Comparison of ENCODE assay signal across 15 mouse cellular contexts in genomic region chr4:127400165-127401145, GRCm38 (mm10). TPM values are rescaled to one million over a fixed set of nuclear protein-coding genes. Genes with fewer than 3 reads are reported as not detected.
DNase-seq lines count a peak whose midpoint lies in the region; ATAC-seq lines count a peak whose summit lies in the region.
"Had no signal": no experiment of that assay in that cellular context is flagged by ENCODE, and none has a peak within 500 bp of the region (broad histone marks: within the 10 kb centered on the region; RNA-seq: fewer than 3 reads in every experiment).

No protein-coding gene starts in this region.

- no peaks in the 10 kb centered on the region for H3K4me1 ChIP-seq in embryonic facial prominence, embryonic 15.5 days
- no peaks in the 10 kb centered on the region for H3K4me1 ChIP-seq in embryonic facial prominence, embryonic 10.5 days
- H3K4me1 ChIP-seq in neural tube, embryonic 15.5 days = peaks cover 20% of the 10 kb centered on the region; the same call in 1 of the 2 replicates
- H3K4me1 ChIP-seq: forebrain, embryonic 13.5 days; heart, embryonic 13.5 days had no signal

- no peaks in the 10 kb centered on the region for H3K27me3 ChIP-seq in embryonic facial prominence, embryonic 15.5 days
- no peaks in the 10 kb centered on the region for H3K27me3 ChIP-seq in embryonic facial prominence, embryonic 10.5 days (replicated peaks; ENCODE audit: low read depth, poor library complexity, severe bottlenecking)
- H3K27me3 ChIP-seq in neural tube, embryonic 15.5 days (replicated peaks) = no peaks in the 10 kb centered on the region
- H3K27me3 ChIP-seq: forebrain, embryonic 13.5 days had no signal

- no peak overlapping the region for H3K4me3 ChIP-seq in embryonic facial prominence, embryonic 15.5 days (replicated peaks)
- H3K4me3 ChIP-seq in embryonic facial prominence, embryonic 10.5 days = no peak overlapping the region
- H3K4me3 ChIP-seq in neural tube, embryonic 15.5 days (replicated peaks) = no peak overlapping the region
- H3K4me3 ChIP-seq: forebrain, embryonic 13.5 days; heart, embryonic 13.5 days had no signal

- WGBS in embryonic facial prominence, embryonic 15.5 days = 60% methylated on average over 11 of the region's 11 CpGs
- 68% methylated on average over 11 of the region's 11 CpGs for WGBS in embryonic facial prominence, embryonic 10.5 days
- 67% methylated on average over 11 of the region's 11 CpGs for WGBS in neural tube, embryonic 15.5 days

- no peak overlapping the region for H3K27ac ChIP-seq in embryonic facial prominence, embryonic 15.5 days (replicated peaks)
- H3K27ac ChIP-seq in embryonic facial prominence, embryonic 10.5 days (replicated peaks) = no peak overlapping the region
- H3K27ac ChIP-seq in neural tube, embryonic 15.5 days (replicated peaks) = 0 out of 2 replicates have a peak overlapping the region, but pooled peaks have one; percentile 13
- H3K27ac ChIP-seq: forebrain, embryonic 13.5 days; heart, embryonic 13.5 days had no signal

- H3K4me2 ChIP-seq in embryonic facial prominence, embryonic 15.5 days (replicated peaks) = no peak overlapping the region
- H3K4me2 ChIP-seq in neural tube, embryonic 15.5 days = no peak overlapping the region
- H3K4me2 ChIP-seq: forebrain, embryonic 13.5 days; heart, embryonic 13.5 days had no signal

- no peaks in the 10 kb centered on the region for H3K36me3 ChIP-seq in embryonic facial prominence, embryonic 15.5 days
- H3K36me3 ChIP-seq in embryonic facial prominence, embryonic 10.5 days (replicated peaks) = no peaks in the 10 kb centered on the region
- H3K36me3 ChIP-seq in neural tube, embryonic 15.5 days = no peaks in the 10 kb centered on the region
- H3K36me3 ChIP-seq: G1E; heart, embryonic 13.5 days had no signal

- no peaks in the 10 kb centered on the region for H3K9me3 ChIP-seq in embryonic facial prominence, embryonic 15.5 days (replicated peaks)
- no peaks in the 10 kb centered on the region for H3K9me3 ChIP-seq in embryonic facial prominence, embryonic 10.5 days
- H3K9me3 ChIP-seq in neural tube, embryonic 15.5 days (replicated peaks) = no peaks in the 10 kb centered on the region
- H3K9me3 ChIP-seq: forebrain, embryonic 13.5 days; heart, embryonic 13.5 days had no signal

- no peak overlapping the region for H3K9ac ChIP-seq in embryonic facial prominence, embryonic 15.5 days
- no peak overlapping the region for H3K9ac ChIP-seq in neural tube, embryonic 15.5 days (replicated peaks)
- H3K9ac ChIP-seq: forebrain, embryonic 13.5 days; heart, embryonic 13.5 days had no signal

- no peak for DNase-seq in embryonic facial prominence, embryonic 10.5 days (ENCODE audit: low spot score)
- peak; percentile 6 to 15 for DNase-seq in left cerebral cortex, adult 18-20 months (ENCODE audit: low spot score in 2 of 2)
- DNase-seq in left cerebral cortex, adult 11 months (ENCODE audit: low spot score) = no peak
- DNase-seq in cerebellum, adult 18-20 months = peak; percentile 79 to 80
- DNase-seq in kidney, postnatal 36 days = no peak
- DNase-seq in kidney, postnatal 25 days = no peak
- DNase-seq: adrenal gland, postnatal 10 days; embryo, embryonic 11 days; right cerebral cortex, postnatal 4 days had no signal

- peak; percentile 29; the same call in 1 of the 2 replicates for ATAC-seq in embryonic facial prominence, embryonic 15.5 days (ENCODE audit: insufficient number of reproducible peaks, low FRiP score, low TSS enrichment, low read depth)
- ATAC-seq in neural tube, embryonic 15.5 days (ENCODE audit: low FRiP score) = no peak; the same call in 1 of the 2 replicates
- ATAC-seq: forebrain, embryonic 13.5 days; midbrain, embryonic 16.5 days had no signal

RNA-seq across cellular contexts. Expression of gene Gjb5, which starts 42.5 kb away (rescaled TPM):
- polyA plus RNA-seq in embryonic facial prominence, embryonic 15.5 days (2015; fragmentation: Nextera tagmentation; extraction: Ambion mirVana) = 2.3 and 3.4 TPM in 2 replicates
- polyA plus RNA-seq in embryonic facial prominence, embryonic 10.5 days (2016; fragmentation: Nextera tagmentation; extraction: Ambion mirVana) = 1.2 and 1.7 TPM in 2 replicates
- not detected for total RNA-seq in left cerebral cortex, adult 18-20 months (2021)
- 0.41 and 0.49 TPM in 2 replicates for polyA plus RNA-seq in neural tube, embryonic 15.5 days (2015; fragmentation: Nextera tagmentation; extraction: Ambion mirVana)
- polyA plus RNA-seq: forebrain, embryonic 13.5 days; G1E had no signal

RNA-seq across cellular contexts. Expression of gene Gjb4, which starts 46.6 kb away (rescaled TPM):
- 4.4 and 5.3 TPM in 2 replicates for polyA plus RNA-seq in embryonic facial prominence, embryonic 15.5 days (2015; fragmentation: Nextera tagmentation; extraction: Ambion mirVana)
- polyA plus RNA-seq in embryonic facial prominence, embryonic 10.5 days (2016; fragmentation: Nextera tagmentation; extraction: Ambion mirVana) = not detected in 2 replicates
- not detected for total RNA-seq in left cerebral cortex, adult 18-20 months (2021)
- 0.13 TPM in 1 of 2 replicates, not detected in the other for polyA plus RNA-seq in neural tube, embryonic 15.5 days (2015; fragmentation: Nextera tagmentation; extraction: Ambion mirVana)
- total RNA-seq: adrenal gland, postnatal 10 days had no signal
- polyA plus RNA-seq: forebrain, embryonic 13.5 days; G1E had no signal

Comparison
In these comparisons a context has a peak if more than half of its experiments do, and no peak if none do; other contexts are left out.
1. DNase-seq: peak in left cerebral cortex, adult 18-20 months (2 of 2) and cerebellum, adult 18-20 months (2 of 2); none in embryonic facial prominence, embryonic 10.5 days (single experiment), left cerebral cortex, adult 11 months (single experiment), kidney, postnatal 36 days (0 of 2) and kidney, postnatal 25 days (0 of 2).